Mouse (Mus musculus) myocyte (in vitro differentiated cells): ENCODE measurements around the gene Lpar1.

Source experiments
- CEBPB ChIP-seq: IDR thresholded peaks from 2 replicates; pipeline ENCODE4 v1.6.1; 2011; ENCODE audit warnings: mild to moderate bottlenecking, moderate library complexity; ENCODE audit not compliant: poor library complexity, insufficient read depth, severe bottlenecking
- E2F4 ChIP-seq: IDR thresholded peaks from one replicate; pipeline ENCODE4 v1.6.1; 2011; ENCODE audit warnings: mild to moderate bottlenecking, control low read depth, moderate library complexity; ENCODE audit not compliant: insufficient read depth
- MAX ChIP-seq: IDR thresholded peaks from one replicate; pipeline ENCODE4 v1.6.1; 2011; ENCODE audit warnings: low read depth, mild to moderate bottlenecking, control low read depth
- MYOG ChIP-seq, 3 experiments: IDR thresholded peaks; one replicate each; pipeline ENCODE4 v1.6.1; 2011; ENCODE audit warnings: control low read depth in 2 of 3, low read depth in 2 of 3, mild to moderate bottlenecking in 2 of 3; ENCODE audit not compliant: insufficient read length in 2 of 3, control insufficient read depth in 1 of 3, insufficient read depth in 1 of 3
- POLR2A ChIP-seq: IDR thresholded peaks from one replicate; pipeline ENCODE4 v1.6.1; 2011; ENCODE audit warnings: low read depth, mild to moderate bottlenecking, control low read depth, moderate library complexity; ENCODE audit not compliant: insufficient read length
- POLR2AphosphoS2 ChIP-seq: IDR thresholded peaks from one replicate; pipeline ENCODE4 v1.6.1; 2011; ENCODE audit warnings: low read depth, control low read depth; ENCODE audit not compliant: insufficient read length
- REST ChIP-seq: IDR thresholded peaks from one replicate; pipeline ENCODE4 v1.6.1; 2011; ENCODE audit warnings: mild to moderate bottlenecking, control low read depth, moderate library complexity; ENCODE audit not compliant: insufficient read depth, insufficient read length
- TCF3 ChIP-seq: IDR thresholded peaks from one replicate; pipeline ENCODE4 v1.6.1; 2011; ENCODE audit warnings: low read depth, control low read depth; ENCODE audit not compliant: insufficient read length
- USF1 ChIP-seq: IDR thresholded peaks from one replicate; pipeline ENCODE4 v1.6.1; 2011; ENCODE audit warnings: low read depth, mild to moderate bottlenecking, control low read depth, moderate library complexity

DNA sequence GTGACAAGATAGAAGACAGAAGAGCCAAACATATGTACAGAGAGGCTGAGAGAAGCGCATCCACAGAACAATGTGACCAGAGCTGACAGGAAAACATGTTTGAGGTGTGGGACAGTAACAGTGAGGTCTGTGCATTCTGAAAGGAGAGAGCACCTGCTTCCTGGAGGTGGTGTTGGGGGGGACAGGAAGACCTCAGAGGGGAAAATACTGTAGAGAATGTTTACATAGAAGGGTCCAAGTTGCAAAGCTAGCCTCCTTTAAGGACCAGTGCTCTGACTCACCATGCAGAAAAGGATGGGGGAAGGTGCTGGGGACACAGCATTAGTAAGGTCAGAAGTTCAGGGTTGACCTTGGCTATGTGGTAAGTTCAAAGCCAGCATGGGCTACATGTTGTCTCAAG, 9.1 kb upstream of the Lpar1 start:
- no peak for TF ChIP-seq POLR2A
- TF ChIP-seq USF1: no peak
- no peak for TF ChIP-seq MYOG (IDR thresholded peaks at IDR 0.05; ENCODE audit: control insufficient read depth in 1 of 3, insufficient read depth in 1 of 3, insufficient read length in 2 of 3, low read depth in 2 of 3)
- TF ChIP-seq CEBPB: no peak
- TF ChIP-seq TCF3: no peak
- no peak for TF ChIP-seq E2F4
- TF ChIP-seq MAX: no peak
- no peak for TF ChIP-seq REST
- no peak for TF ChIP-seq POLR2AphosphoS2
